Comparison of ENCODE assay signal across 9 mouse cellular contexts in genomic region chrX:102933571-102934394, GRCm38 (mm10). TPM values are rescaled to one million over a fixed set of nuclear protein-coding genes. Genes with fewer than 3 reads are reported as not detected.
DNase-seq lines count a peak whose midpoint lies in the region; ATAC-seq and TF ChIP-seq lines count a peak whose summit lies in the region.
"Had no signal": no experiment of that assay in that cellular context is flagged by ENCODE, and none has a peak within 500 bp of the region (broad histone marks: within the 10 kb centered on the region; RNA-seq: fewer than 3 reads in every experiment).

No protein-coding gene starts in this region.

- no peak overlapping the region for H3K27ac ChIP-seq in kidney, adult 2 months (ENCODE audit: insufficient read depth, low read depth, low read length)
- H3K27ac ChIP-seq in limb, embryonic 14.5 days (replicated peaks; ENCODE audit: low read depth, low read length) = no peak overlapping the region

- H3K4me3 ChIP-seq in kidney, adult 2 months (ENCODE audit: insufficient read depth, low read depth, low read length) = peak overlapping the region; percentile 57
- peak overlapping the region; percentile 51 for H3K4me3 ChIP-seq in limb, embryonic 14.5 days (replicated peaks; ENCODE audit: low read length)

- ATAC-seq in limb, embryonic 14.5 days (ENCODE audit: low FRiP score, low read depth) = peak; percentile 78

- H3K36me3 ChIP-seq in kidney, adult 2 months (ENCODE audit: control insufficient read depth, insufficient read depth, low read length) = no peaks in the 10 kb centered on the region
- H3K36me3 ChIP-seq in limb, embryonic 14.5 days (ENCODE audit: control insufficient read depth, insufficient read depth, low read length) = no peaks in the 10 kb centered on the region

- TF ChIP-seq POLR2A in kidney, adult 2 months (IDR thresholded peaks at IDR 0.05; ENCODE audit: low read depth, low read length) = no peak
- TF ChIP-seq POLR2A in limb, embryonic 14.5 days (IDR thresholded peaks at IDR 0.05; ENCODE audit: borderline replicate concordance, extremely low read depth, insufficient read depth, insufficient read length) = no peak

- peak overlapping the region; percentile 61 for H3K4me2 ChIP-seq in limb, embryonic 14.5 days (replicated peaks; ENCODE audit: low read depth, low read length, severe bottlenecking)

- 1% methylated on average over 50 of the region's 68 CpGs for WGBS in kidney, adult 2 months
- 28% methylated on average over 31 of the region's 68 CpGs for WGBS in limb, embryonic 14.5 days

- TF ChIP-seq CTCF in kidney, adult 2 months (conservative IDR thresholded peaks at IDR 0.05; ENCODE audit: insufficient read depth, insufficient read length, low read depth, low read length) = peak; percentile 30; the same call in 1 of the 2 replicates

- no peaks in the 10 kb centered on the region for H3K9me3 ChIP-seq in limb, embryonic 14.5 days (ENCODE audit: control insufficient read depth, low read length)

- no peaks in the 10 kb centered on the region; the same call in 1 of the 2 replicates for H3K27me3 ChIP-seq in kidney, adult 2 months (replicated peaks; ENCODE audit: control insufficient read depth, insufficient read depth, low read length)
- peaks cover 5% of the 10 kb centered on the region; the same call in 1 of the 2 replicates for H3K27me3 ChIP-seq in limb, embryonic 14.5 days (ENCODE audit: control insufficient read depth, insufficient read depth, low read length)

- intact Hi-C loops in heart, postnatal 25 days (cut with DNase I) = no loop called here

- H3K9ac ChIP-seq in limb, embryonic 14.5 days (ENCODE audit: low read depth, low read length, severe bottlenecking) = peak overlapping the region; percentile 74

- peak; percentile 89 for DNase-seq in heart, adult 11 months
- DNase-seq in heart, postnatal 25 days (ENCODE audit: low spot score) = no peak
- peak; percentile 79 for DNase-seq in cerebellum, postnatal 14 days
- peak; percentile 67 for DNase-seq in frontal cortex, postnatal 36 days (ENCODE audit: low spot score in 2 of 2)
- peak; percentile 9 for DNase-seq in kidney, adult 2 months
- peak; percentile 11 for DNase-seq in limb, embryonic 14.5 days (ENCODE audit: low spot score)
- DNase-seq in neural tube, embryonic 10.5 days (ENCODE audit: extremely low spot score, low spot score) = peak; percentile 58
- peak; percentile 47 for DNase-seq in thymus, postnatal 14 days

- H3K4me1 ChIP-seq in kidney, adult 2 months (ENCODE audit: control insufficient read depth, insufficient read depth, low read length) = no peaks in the 10 kb centered on the region
- no peaks in the 10 kb centered on the region for H3K4me1 ChIP-seq in limb, embryonic 14.5 days (ENCODE audit: control insufficient read depth, insufficient read depth, low read length)

RNA-seq across cellular contexts. Expression of gene 1700018G05Rik, which starts 5.6 kb away (rescaled TPM):
- total RNA-seq in heart, postnatal 25 days (2021) = not detected
- 0.80 TPM in 1 of 2 replicates, not detected in the other for polyA plus RNA-seq in kidney, adult 2 months (2012; rRNA removed)
- not detected in 2 replicates for polyA plus RNA-seq in limb, embryonic 14.5 days (2012; rRNA removed)
- not detected in 2 replicates for polyA plus RNA-seq in limb, embryonic 14.5 days (2014; fragmentation: Nextera tagmentation; extraction: Ambion mirVana)
- total RNA-seq: MEL had no signal

RNA-seq across cellular contexts. Expression of gene 1700011M02Rik, which starts 25.1 kb away (rescaled TPM):
- not detected for total RNA-seq in heart, postnatal 25 days (2021)
- polyA plus RNA-seq in kidney, adult 2 months (2012; rRNA removed) = not detected in 2 replicates
- polyA plus RNA-seq in limb, embryonic 14.5 days (2012; rRNA removed) = not detected in 2 replicates
- polyA plus RNA-seq in limb, embryonic 14.5 days (2014; fragmentation: Nextera tagmentation; extraction: Ambion mirVana) = not detected in 2 replicates
- total RNA-seq: MEL had no signal

RNA-seq across cellular contexts. Expression of gene Dmrtc1a, which starts 25.3 kb away (rescaled TPM):
- under 1 TPM in 1 of 2 experiments, not detected in 1; 0.34 TPM for total RNA-seq in heart, postnatal 25 days (2021)
- polyA plus RNA-seq in kidney, adult 2 months (2012; rRNA removed) = 0.41 and 0.48 TPM in 2 replicates
- 0.55 and 1.1 TPM in 2 replicates for polyA plus RNA-seq in limb, embryonic 14.5 days (2012; rRNA removed)
- polyA plus RNA-seq in limb, embryonic 14.5 days (2014; fragmentation: Nextera tagmentation; extraction: Ambion mirVana) = 0.94 and 1.0 TPM in 2 replicates
- total RNA-seq: MEL had no signal
